Mouse (Mus musculus) small intestine, adult 2 months (tissue): ENCODE measurements at regions not wholly inside any gene's neighbourhood (a gene's known extent, or its start where the extent isn't known, plus 50 kb on each side); places are given as distances from the start of the nearest gene placed in this dataset.

ENCODE experiments used
- CTCF ChIP-seq: fragments of 200-500 bp; IDR thresholded peaks from 2 replicates; pipeline ENCODE4 v1.5.1; 2012; ENCODE audit warnings: low read depth, mild to moderate bottlenecking, control low read depth, inconsistent platforms, low read length, moderate library complexity, mixed read lengths; ENCODE audit not compliant: insufficient replicate concordance, insufficient read length; ENCODE audit errors: extremely low read depth
- POLR2A ChIP-seq: fragments of 200-500 bp; IDR thresholded peaks from 2 replicates; pipeline ENCODE4 v1.6.1; 2012; ENCODE audit warnings: low read depth, mild to moderate bottlenecking, control low read depth, inconsistent platforms, low read length, moderate library complexity

- TF ChIP-seq POLR2A (no peak), CTCF (no peak)
Measured at GRCm38 (mm10) chr16:21332411-21332810, 90.5 kb upstream of the Vps8 start.
